Mouse (Mus musculus): ENCODE data around the gene Dnaaf3. TPM values are rescaled to one million over a fixed set of nuclear protein-coding genes. Genes with fewer than 3 reads are reported as not detected.

Gene Dnaaf3
- polyA plus RNA-seq, 1 experiment from 2014 or later: 3.0 TPM

- Histone ChIP-seq H3K9me3 (no peaks in the 10 kb centered on the region), H3K4me1 (no peaks in the 10 kb centered on the region), H3K27ac (replicated peaks) (no peak overlapping the region), H3K4me3 (no peak overlapping the region), H3K27me3 (replicated peaks; ENCODE audit: low read depth, poor library complexity, severe bottlenecking) (no peaks in the 10 kb centered on the region), H3K36me3 (replicated peaks) (peaks cover 99% of the 10 kb centered on the region)
- no peak for DNase-seq (ENCODE audit: low spot score)
- WGBS: 88% methylated on average over 6 of the region's 6 CpGs
Measured at GRCm38 (mm10) chr7:4491308-4491707, 40.9 kb downstream of the Dnaaf3 start.

GRCm38 (mm10) chr7:4482281-4482680, 50.0 kb downstream of the Dnaaf3 start:
- peaks cover 22% of the 10 kb centered on the region for H3K4me1 ChIP-seq
- H3K4me3 ChIP-seq: no peak overlapping the region
- no peak overlapping the region for H3K27ac ChIP-seq (replicated peaks)
- H3K27me3 ChIP-seq (replicated peaks; ENCODE audit: low read depth, poor library complexity, severe bottlenecking): peaks cover 3% of the 10 kb centered on the region; the same call in 1 of the 2 replicates
- H3K9me3 ChIP-seq: no peaks in the 10 kb centered on the region
- 91% methylated on average over 12 of the region's 12 CpGs for WGBS
- no peak for DNase-seq (ENCODE audit: low spot score)
- peaks cover 67% of the 10 kb centered on the region for H3K36me3 ChIP-seq (replicated peaks)

- Histone ChIP-seq H3K27me3 (replicated peaks; ENCODE audit: low read depth, poor library complexity, severe bottlenecking) (peaks cover 25% of the 10 kb centered on the region), H3K9me3 (no peaks in the 10 kb centered on the region), H3K4me1 (peaks cover 24% of the 10 kb centered on the region), H3K4me3 (peak overlapping the region; percentile 71), H3K27ac (replicated peaks) (no peak overlapping the region), H3K36me3 (replicated peaks) (peaks cover 41% of the 10 kb centered on the region)
- WGBS: 28% methylated on average over 6 of the region's 6 CpGs
- peak; percentile 54 for DNase-seq (ENCODE audit: low spot score)
Measured at GRCm38 (mm10) chr7:4479674-4480073, 52.6 kb downstream of the Dnaaf3 start.

GRCm38 (mm10) chr7:4478796-4479291, 53.4 kb downstream of the Dnaaf3 start:
- DNase-seq (ENCODE audit: low spot score): no peak
- H3K27ac ChIP-seq (replicated peaks): peak overlapping the region; percentile 95
- peaks cover 32% of the 10 kb centered on the region for H3K36me3 ChIP-seq (replicated peaks)
- H3K4me1 ChIP-seq: peaks cover 26% of the 10 kb centered on the region
- no peaks in the 10 kb centered on the region for H3K9me3 ChIP-seq
- WGBS: 4% methylated on average over 16 of the region's 16 CpGs
- peak overlapping the region; percentile 71 for H3K4me3 ChIP-seq
- peaks cover 34% of the 10 kb centered on the region for H3K27me3 ChIP-seq (replicated peaks; ENCODE audit: low read depth, poor library complexity, severe bottlenecking)

GRCm38 (mm10) chr7:4478021-4478795, 54.0 kb downstream of the Dnaaf3 start:
- peak overlapping the region; percentile 95 for H3K27ac ChIP-seq (replicated peaks)
- H3K4me3 ChIP-seq: peak overlapping the region; percentile 71
- 0 out of 2 replicates have a peak, but pooled peaks cover 2% of the 10 kb centered on the region for H3K9me3 ChIP-seq
- H3K36me3 ChIP-seq (replicated peaks): peaks cover 26% of the 10 kb centered on the region
- H3K4me1 ChIP-seq: peaks cover 26% of the 10 kb centered on the region
- peak; percentile 91 for DNase-seq (ENCODE audit: low spot score)
- peaks cover 40% of the 10 kb centered on the region for H3K27me3 ChIP-seq (replicated peaks; ENCODE audit: low read depth, poor library complexity, severe bottlenecking)
- WGBS: under 1% methylated on average over 39 of the region's 39 CpGs

GRCm38 (mm10) chr7:4473940-4474339, 58.3 kb downstream of the Dnaaf3 start:
- Histone ChIP-seq H3K36me3 (replicated peaks) (no peaks in the 10 kb centered on the region), H3K27me3 (replicated peaks; ENCODE audit: low read depth, poor library complexity, severe bottlenecking) (peaks cover 83% of the 10 kb centered on the region), H3K4me1 (peaks cover 33% of the 10 kb centered on the region), H3K9me3 (0 out of 2 replicates have a peak, but pooled peaks cover 2% of the 10 kb centered on the region), H3K4me3 (peak overlapping the region; percentile 16; the same call in 1 of the 2 replicates), H3K27ac (replicated peaks) (no peak overlapping the region)
- no peak for DNase-seq (ENCODE audit: low spot score)
- WGBS: 11% methylated on average over 19 of the region's 19 CpGs

Small RNA genes lying within 50 kb of the gene (microRNA-seq; reads per million reads assigned to microRNA genes)
- gene Gm23577: not detected

Other genes with a start within 250 kb of the Dnaaf3 start
- not detected in 2 replicates for gene Ncr1, start 194.7 kb downstream of the Dnaaf3 start, polyA plus RNA-seq (2016; fragmentation: Nextera tagmentation; extraction: Ambion mirVana)
- 0.24 and 0.31 TPM in 2 replicates for gene Gp6, start 134.7 kb downstream of the Dnaaf3 start, polyA plus RNA-seq (2016; fragmentation: Nextera tagmentation; extraction: Ambion mirVana)
- gene Rdh13, start 86.8 kb downstream of the Dnaaf3 start, polyA plus RNA-seq (2016; fragmentation: Nextera tagmentation; extraction: Ambion mirVana): 35.5 and 36.9 TPM in 2 replicates
- gene Eps8l1, start 71.8 kb downstream of the Dnaaf3 start, polyA plus RNA-seq (2016; fragmentation: Nextera tagmentation; extraction: Ambion mirVana): 4.8 and 5.3 TPM in 2 replicates
- gene Ppp1r12c, start 30.8 kb downstream of the Dnaaf3 start, polyA plus RNA-seq (2016; fragmentation: Nextera tagmentation; extraction: Ambion mirVana): 35.5 and 40.5 TPM in 2 replicates
- gene Tnnt1, start 16.1 kb downstream of the Dnaaf3 start, polyA plus RNA-seq (2016; fragmentation: Nextera tagmentation; extraction: Ambion mirVana): 8.3 and 10.4 TPM in 2 replicates
- gene Tnni3, start 8.2 kb downstream of the Dnaaf3 start, polyA plus RNA-seq (2016; fragmentation: Nextera tagmentation; extraction: Ambion mirVana): 2.7 and 3.6 TPM in 2 replicates
- 4.3 and 5.6 TPM in 2 replicates for gene Syt5, start 15.1 kb upstream of the Dnaaf3 start, polyA plus RNA-seq (2016; fragmentation: Nextera tagmentation; extraction: Ambion mirVana)
- not detected in 2 replicates for gene Ptprh, start 71.6 kb upstream of the Dnaaf3 start, polyA plus RNA-seq (2016; fragmentation: Nextera tagmentation; extraction: Ambion mirVana)
- 1.9 and 2.1 TPM in 2 replicates for gene Tmem86b, start 99.0 kb upstream of the Dnaaf3 start, polyA plus RNA-seq (2016; fragmentation: Nextera tagmentation; extraction: Ambion mirVana)
- gene Ppp6r1, start 126.6 kb upstream of the Dnaaf3 start, polyA plus RNA-seq (2016; fragmentation: Nextera tagmentation; extraction: Ambion mirVana): 9.3 and 11.0 TPM in 2 replicates
- gene Hspbp1, start 152.6 kb upstream of the Dnaaf3 start, polyA plus RNA-seq (2016; fragmentation: Nextera tagmentation; extraction: Ambion mirVana): 131 and 136 TPM in 2 replicates
- gene Brsk1, start 158.2 kb upstream of the Dnaaf3 start, polyA plus RNA-seq (2016; fragmentation: Nextera tagmentation; extraction: Ambion mirVana): 2.0 and 2.2 TPM in 2 replicates
- 0.14 and 0.20 TPM in 2 replicates for gene Tmem150b, start 192.8 kb upstream of the Dnaaf3 start, polyA plus RNA-seq (2016; fragmentation: Nextera tagmentation; extraction: Ambion mirVana)
- gene Kmt5c, start 207.7 kb upstream of the Dnaaf3 start, polyA plus RNA-seq (2016; fragmentation: Nextera tagmentation; extraction: Ambion mirVana): 102 and 103 TPM in 2 replicates
- gene Cox6b2, start 220.6 kb upstream of the Dnaaf3 start, polyA plus RNA-seq (2016; fragmentation: Nextera tagmentation; extraction: Ambion mirVana): 42.5 and 46.0 TPM in 2 replicates
- not detected in 2 replicates for gene Fam71e2, start 238.8 kb upstream of the Dnaaf3 start, polyA plus RNA-seq (2016; fragmentation: Nextera tagmentation; extraction: Ambion mirVana)